Mouse (Mus musculus) midbrain, embryonic 10.5 days (tissue): ENCODE results near the gene Arhgef15. TPM values are rescaled to one million over a fixed set of nuclear protein-coding genes. Genes with fewer than 3 reads are reported as not detected.

ENCODE experiments used
- DNase-seq: peaks from one replicate; pipeline ENCODE4 v3.0.0-alpha.2; 2017; ENCODE audit warnings: low spot score
- H3K27ac ChIP-seq: fragments of 300-500 bp; sonication (generic); replicated peaks from 2 replicates; pipeline ENCODE4 v1.5.1; 2016; ENCODE audit warnings: mild to moderate bottlenecking
- H3K27me3 ChIP-seq: fragments of 300-500 bp; sonication (generic); 2 replicates; pipeline ENCODE4 v1.6.1; 2016; ENCODE audit warnings: low read depth, mild to moderate bottlenecking; ENCODE audit not compliant: poor library complexity, severe bottlenecking
- H3K36me3 ChIP-seq: fragments of 300-500 bp; sonication (generic); 2 replicates; pipeline ENCODE4 v1.6.1; 2016; ENCODE audit warnings: mild to moderate bottlenecking, moderate library complexity
- H3K4me1 ChIP-seq: fragments of 300-500 bp; sonication (generic); 2 replicates; pipeline ENCODE4 v1.6.1; 2016
- H3K4me3 ChIP-seq: fragments of 300-500 bp; sonication (generic); 2 replicates; pipeline ENCODE4 v1.5.1; 2016; ENCODE audit warnings: mild to moderate bottlenecking, moderate library complexity
- H3K9me3 ChIP-seq: fragments of 300-500 bp; sonication (generic); replicated peaks from 2 replicates; pipeline ENCODE4 v1.6.1; 2016; ENCODE audit warnings: mild to moderate bottlenecking
- WGBS: fragments of 180-500 bp; shearing (Covaris S2); methylation state at CpG from one replicate; pipeline ENCODE4 v1.1.7; 2016; 5-methylcytosine and 5-hydroxymethylcytosine counted together
- microRNA-seq: library from miRNA; unstranded; fragments of <30 nt; microRNA quantifications from one replicate; pipeline ENCODE4, GENCODE M21; 2017
- polyA plus RNA-seq: library from polyadenylated mRNA; unstranded; fragments of >200 nt; fragmentation: Nextera tagmentation; extraction: Ambion mirVana; gene quantifications from 2 replicates; pipeline ENCODE4 v1.2.1, GENCODE M21; 2016

Arhgef15 gene
- polyA plus RNA-seq, 1 experiment from 2014 or later = 6.4 TPM

GRCm38 (mm10) chr11:68897120-68897519, 60.2 kb downstream of the Arhgef15 start:
- Histone ChIP-seq H3K27me3 (no peaks in the 10 kb centered on the region), H3K27ac (no peak overlapping the region), H3K36me3 (no peaks in the 10 kb centered on the region), H3K4me3 (no peak overlapping the region), H3K9me3 (no peaks in the 10 kb centered on the region), H3K4me1 (peaks cover 6% of the 10 kb centered on the region)
- WGBS = 41% methylated on average over 4 of the region's 4 CpGs
- DNase-seq = no peak

GRCm38 (mm10) chr11:68896247-68896646, 61.0 kb downstream of the Arhgef15 start:
- H3K9me3 ChIP-seq = no peaks in the 10 kb centered on the region
- 93% methylated on average over 5 of the region's 5 CpGs for WGBS

GRCm38 (mm10) chr11:68893911-68894464, 63.3 kb downstream of the Arhgef15 start:
- WGBS = 76% methylated on average over 12 of the region's 12 CpGs
- Histone ChIP-seq H3K27me3 (no peaks in the 10 kb centered on the region), H3K27ac (no peak overlapping the region), H3K4me3 (no peak overlapping the region), H3K4me1 (no peaks in the 10 kb centered on the region), H3K36me3 (no peaks in the 10 kb centered on the region), H3K9me3 (no peaks in the 10 kb centered on the region)
- DNase-seq = no peak

More at GRCm38 (mm10) chr11:68896247-68896646, 61.0 kb downstream of the Arhgef15 start:
- Histone ChIP-seq H3K27ac (no peak overlapping the region), H3K36me3 (no peaks in the 10 kb centered on the region), H3K4me1 (peaks cover 6% of the 10 kb centered on the region), H3K27me3 (no peaks in the 10 kb centered on the region), H3K4me3 (no peak overlapping the region)
- no peak for DNase-seq

Small RNA genes lying within 50 kb of the gene (microRNA-seq; reads per million reads assigned to microRNA genes)
- 11.4 reads per million, percentile 23 among the genes with 10 or more reads in this experiment for gene Mir3062

Other genes starting within 250 kb of the Arhgef15 start
- gene Ndel1, start 85.6 kb downstream of the Arhgef15 start, polyA plus RNA-seq = 55.2 and 60.3 TPM in 2 replicates
- 0.04 and 0.05 TPM in 2 replicates for gene Rnf222, start 68.9 kb downstream of the Arhgef15 start, polyA plus RNA-seq
- gene Rpl26, start 55.9 kb downstream of the Arhgef15 start, polyA plus RNA-seq = 856 and 1,017 TPM in 2 replicates
- gene Odf4, start 30.4 kb downstream of the Arhgef15 start, polyA plus RNA-seq = not detected in 2 replicates
- 2.0 and 2.1 TPM in 2 replicates for gene Slc25a35, start 10.7 kb upstream of the Arhgef15 start, polyA plus RNA-seq
- 68.4 and 84.6 TPM in 2 replicates for gene Rangrf, start 17.7 kb upstream of the Arhgef15 start, polyA plus RNA-seq
- gene Pfas, start 51.0 kb upstream of the Arhgef15 start, polyA plus RNA-seq = 57.8 and 59.2 TPM in 2 replicates
- gene Ctc1, start 58.4 kb upstream of the Arhgef15 start, polyA plus RNA-seq = 82.4 and 85.6 TPM in 2 replicates
- gene Aurkb, start 88.2 kb upstream of the Arhgef15 start, polyA plus RNA-seq = 218 and 239 TPM in 2 replicates
- gene Borcs6, start 102.2 kb upstream of the Arhgef15 start, polyA plus RNA-seq = 6.9 and 8.7 TPM in 2 replicates
- gene Tmem107, start 113.3 kb upstream of the Arhgef15 start, polyA plus RNA-seq = 63.4 and 64.8 TPM in 2 replicates
- 63.1 and 90.1 TPM in 2 replicates for gene Vamp2, start 131.0 kb upstream of the Arhgef15 start, polyA plus RNA-seq
- 6.8 and 7.6 TPM in 2 replicates for gene Per1, start 137.7 kb upstream of the Arhgef15 start, polyA plus RNA-seq
- 0.07 and 0.09 TPM in 2 replicates for gene Hes7, start 162.9 kb upstream of the Arhgef15 start, polyA plus RNA-seq
- 0.07 and 0.14 TPM in 2 replicates for gene 9130213A22Rik, start 165.1 kb upstream of the Arhgef15 start, polyA plus RNA-seq
- gene Aloxe3, start 168.4 kb upstream of the Arhgef15 start, polyA plus RNA-seq = 0.17 and 0.25 TPM in 2 replicates
- not detected in 2 replicates for gene Alox12b, start 199.5 kb upstream of the Arhgef15 start, polyA plus RNA-seq
- gene Alox8, start 240.4 kb upstream of the Arhgef15 start, polyA plus RNA-seq = 0.04 and 0.06 TPM in 2 replicates